Mouse (Mus musculus) c-Kit-positive CD71-negative TER-119-negative erythroid progenitor cells, embryonic 14.5 days (primary cell): ENCODE measurements around the gene Gm21887.
"Not testable (repeated sequence)": the region's sequence is repeated elsewhere in the genome, so short reads cannot be mapped to it uniquely, and the experiment has no call there.

Experiments used
- DNase-seq: peaks from one replicate; pipeline ENCODE4 v3.0.0-alpha.2; 2013; ENCODE audit warnings: low read depth

Gm21887 gene

GRCm38 (mm10) chrX:169983401-169984165, 25.9 kb upstream of the Gm21887 start:
- peak; percentile 3 for DNase-seq

- peak; percentile 13 for DNase-seq
Observed at GRCm38 (mm10) chrX:169984331-169984730, 25.1 kb upstream of the Gm21887 start.

- peak; percentile 26 for DNase-seq
Observed at GRCm38 (mm10) chrX:169984853-169985252, 24.6 kb upstream of the Gm21887 start.

GRCm38 (mm10) chrX:169985796-169986195, 23.7 kb upstream of the Gm21887 start:
- DNase-seq, result peak; percentile 17

- peak; percentile 90 for DNase-seq
Observed at GRCm38 (mm10) chrX:169986519-169987367, 22.7 kb upstream of the Gm21887 start.

GRCm38 (mm10) chrX:169987368-169987837, 22.1 kb upstream of the Gm21887 start:
- peak; percentile 45 for DNase-seq

- peak; percentile 24 for DNase-seq
Observed at GRCm38 (mm10) chrX:169988571-169989218, 20.8 kb upstream of the Gm21887 start.

- DNase-seq, result peak; percentile 35
Observed at GRCm38 (mm10) chrX:169989219-169989595, 20.3 kb upstream of the Gm21887 start.

GRCm38 (mm10) chrX:169989691-169990631, 19.5 kb upstream of the Gm21887 start:
- DNase-seq, result peak; percentile 73

GRCm38 (mm10) chrX:169991128-169991873, 18.2 kb upstream of the Gm21887 start:
- DNase-seq, result peak; percentile 100

GRCm38 (mm10) chrX:169992086-169992930, 17.2 kb upstream of the Gm21887 start:
- DNase-seq, result not testable (repeated sequence)

- not testable (repeated sequence) for DNase-seq
Observed at GRCm38 (mm10) chrX:169992951-169993547, 16.4 kb upstream of the Gm21887 start.

GRCm38 (mm10) chrX:169994011-169994865, 15.2 kb upstream of the Gm21887 start:
- DNase-seq, result not testable (repeated sequence)

GRCm38 (mm10) chrX:169994866-169995711, 14.4 kb upstream of the Gm21887 start:
- not testable (repeated sequence) for DNase-seq

GRCm38 (mm10) chrX:169995909-169996521, 13.4 kb upstream of the Gm21887 start:
- not testable (repeated sequence) for DNase-seq

GRCm38 (mm10) chrX:169996926-169997325, 12.5 kb upstream of the Gm21887 start:
- peak; percentile 100 for DNase-seq

- DNase-seq, result not testable (repeated sequence)
Observed at GRCm38 (mm10) chrX:169997456-169997853, 12.0 kb upstream of the Gm21887 start.
